Mouse (Mus musculus) neutrophil, adult 5-6 weeks (primary cell): ENCODE data around the gene Zfp811. TPM values are rescaled to one million over a fixed set of nuclear protein-coding genes. Genes with fewer than 3 reads are reported as not detected.
A peak's percentile ranks its signal among the peaks of the same experiment; 100 is the strongest.

Source experiments
- ATAC-seq: fragments of 151-379, 151-347 bp; 2 replicates; pipeline ENCODE4 v1.8.0; 2017; ENCODE audit warnings: mild to moderate bottlenecking, moderate TSS enrichment; ENCODE audit not compliant: insufficient number of reproducible peaks, poor library complexity, low FRiP score, severe bottlenecking; ENCODE audit errors: extremely low read depth
- total RNA-seq: library from RNA; stranded (forward); fragments of 200-1000 nt; gene quantifications from 2 replicates; pipeline ENCODE4 v1.2.3, GENCODE M21; 2017

Gene Zfp811
- total RNA-seq, result not detected in 2 replicates

- ATAC-seq, result no peak
Observed at GRCm38 (mm10) chr17:32809544-32810374, at the start of gene Zfp811. Gene Zfp811, minus strand, starts transcription at chr17:32809931.

- ATAC-seq, result 0 out of 2 replicates have a peak, but pooled peaks have one; percentile 30
Observed at GRCm38 (mm10) chr17:32856713-32857112, 47.0 kb upstream of the Zfp811 start.

GRCm38 (mm10) chr17:32851581-32851980 is 41.9 kb upstream of the Zfp811 start:
- ATAC-seq, result no peak

GRCm38 (mm10) chr17:32841388-32841787 is 31.7 kb upstream of the Zfp811 start:
- no peak for ATAC-seq

- ATAC-seq, result no peak
Observed at GRCm38 (mm10) chr17:32839083-32839802, 29.5 kb upstream of the Zfp811 start.

- ATAC-seq, result no peak
Observed at GRCm38 (mm10) chr17:32830418-32830782, 20.7 kb upstream of the Zfp811 start.

GRCm38 (mm10) chr17:32829540-32830417 is 20.0 kb upstream of the Zfp811 start, which contains the start of gene Zfp799:
Gene Zfp799, minus strand, starts transcription at chr17:32830261.
- ATAC-seq, result peak; percentile 93

- no peak for ATAC-seq
Observed at GRCm38 (mm10) chr17:32816074-32816784, 6.5 kb upstream of the Zfp811 start.

- no peak for ATAC-seq
Observed at GRCm38 (mm10) chr17:32814136-32814535, 4.4 kb upstream of the Zfp811 start.

GRCm38 (mm10) chr17:32810648-32811047 is 917 bp upstream of the Zfp811 start:
- ATAC-seq, result no peak

- no peak for ATAC-seq
Observed at GRCm38 (mm10) chr17:32808921-32809320, 810 bp downstream of the Zfp811 start.

- no peak for ATAC-seq
Observed at GRCm38 (mm10) chr17:32789244-32789643, 20.5 kb downstream of the Zfp811 start.

- ATAC-seq, result no peak
Observed at GRCm38 (mm10) chr17:32788576-32788975, 21.2 kb downstream of the Zfp811 start.

- peak; percentile 98 for ATAC-seq
Observed at GRCm38 (mm10) chr17:32788094-32788559, 21.6 kb downstream of the Zfp811 start, which contains the start of gene Zfp871. Gene Zfp871, minus strand, starts transcription at chr17:32788287.

GRCm38 (mm10) chr17:32787436-32788093 is 22.2 kb downstream of the Zfp811 start:
- peak; percentile 34 for ATAC-seq

GRCm38 (mm10) chr17:32786944-32787343 is 22.8 kb downstream of the Zfp811 start:
- ATAC-seq, result no peak

GRCm38 (mm10) chr17:32785656-32786055 is 24.1 kb downstream of the Zfp811 start:
- no peak for ATAC-seq

- no peak for ATAC-seq
Observed at GRCm38 (mm10) chr17:32777564-32777963, 32.2 kb downstream of the Zfp811 start.
